Mouse (Mus musculus) heart, adult 2 months (tissue): ENCODE measurements around the gene Mylk2. TPM values are rescaled to one million over a fixed set of nuclear protein-coding genes. Genes with fewer than 3 reads are reported as not detected.
A peak's percentile ranks its signal among the peaks of the same experiment; 100 is the strongest.

ENCODE experiments used
- DNase-seq, 2 experiments: peaks; one replicate each; pipeline ENCODE4 v3.0.0; 2021
- H3K27ac ChIP-seq: fragments of 200-600 bp; 2 replicates; pipeline ENCODE4 v1.8.1; 2022
- H3K27me3 ChIP-seq: fragments of 200-500 bp; 2 replicates; pipeline ENCODE4 v1.6.1; 2012; ENCODE audit warnings: mild to moderate bottlenecking, low read length, inconsistent platforms, mixed read lengths; ENCODE audit not compliant: control insufficient read depth, insufficient read depth
- H3K36me3 ChIP-seq: fragments of 200-500 bp; 2 replicates; pipeline ENCODE4 v1.6.1; 2012; ENCODE audit warnings: low read length, inconsistent platforms; ENCODE audit not compliant: control insufficient read depth, insufficient read depth
- H3K4me1 ChIP-seq: fragments of 200-500 bp; 2 replicates; pipeline ENCODE4 v1.6.1; 2011; ENCODE audit warnings: low read length; ENCODE audit not compliant: control insufficient read depth, insufficient read depth
- H3K4me3 ChIP-seq: fragments of 200-600 bp; 2 replicates; pipeline ENCODE4 v1.8.1; 2022
- H3K79me2 ChIP-seq: fragments of 200-500 bp; replicated peaks from 2 replicates; pipeline ENCODE4 v1.6.1; 2012; ENCODE audit warnings: mild to moderate bottlenecking, inconsistent platforms, low read length, moderate library complexity, mixed read lengths; ENCODE audit not compliant: control insufficient read depth, insufficient read depth
- H3K9ac ChIP-seq: fragments of 200-500 bp; 2 replicates; pipeline ENCODE4 v1.6.1; 2012; ENCODE audit warnings: low read depth, mild to moderate bottlenecking, control low read depth, inconsistent platforms, low read length, mixed read lengths
- CTCF ChIP-seq: fragments of 200-600 bp; IDR thresholded peaks from 2 replicates; pipeline ENCODE4 v1.8.1; 2022; ENCODE audit warnings: antibody characterized with exemption, mild to moderate bottlenecking, moderate library complexity
- EP300 ChIP-seq: fragments of 200-500 bp; IDR thresholded peaks from 2 replicates; pipeline ENCODE4 v1.6.1; 2011; ENCODE audit warnings: low read depth, low read length, control low read depth; ENCODE audit not compliant: insufficient read depth
- POLR2A ChIP-seq: fragments of 200-500 bp; IDR thresholded peaks from 2 replicates; pipeline ENCODE4 v1.6.1; 2011; ENCODE audit warnings: mild to moderate bottlenecking, low read depth, low read length, control low read depth; ENCODE audit not compliant: insufficient read depth
- WGBS: fragments of 180-500 bp; shearing (Covaris S2); methylation state at CpG from one replicate; pipeline ENCODE4 v1.1.7; 2018; 5-methylcytosine and 5-hydroxymethylcytosine counted together
- intact Hi-C: fragments of 180-260 bp; cut with DNase I; formaldehyde crosslinking; loops from one replicate; pipeline ENCODE4 v1.15.1; 2025
- polyA plus RNA-seq: library from polyadenylated mRNA; depleted of rRNA; stranded (reverse); fragments of >200 nt; gene quantifications from 2 replicates; pipeline ENCODE4 v1.2.3, GENCODE M21; 2012
- total RNA-seq, 2 experiments: library from RNA; stranded (reverse); gene quantifications; 2 replicates each; pipeline ENCODE4 v1.2.3; 2021

Mylk2 gene
- total and polyA plus RNA-seq, 3 experiments = 0.08 to 0.29 (median 0.09) TPM

DNA sequence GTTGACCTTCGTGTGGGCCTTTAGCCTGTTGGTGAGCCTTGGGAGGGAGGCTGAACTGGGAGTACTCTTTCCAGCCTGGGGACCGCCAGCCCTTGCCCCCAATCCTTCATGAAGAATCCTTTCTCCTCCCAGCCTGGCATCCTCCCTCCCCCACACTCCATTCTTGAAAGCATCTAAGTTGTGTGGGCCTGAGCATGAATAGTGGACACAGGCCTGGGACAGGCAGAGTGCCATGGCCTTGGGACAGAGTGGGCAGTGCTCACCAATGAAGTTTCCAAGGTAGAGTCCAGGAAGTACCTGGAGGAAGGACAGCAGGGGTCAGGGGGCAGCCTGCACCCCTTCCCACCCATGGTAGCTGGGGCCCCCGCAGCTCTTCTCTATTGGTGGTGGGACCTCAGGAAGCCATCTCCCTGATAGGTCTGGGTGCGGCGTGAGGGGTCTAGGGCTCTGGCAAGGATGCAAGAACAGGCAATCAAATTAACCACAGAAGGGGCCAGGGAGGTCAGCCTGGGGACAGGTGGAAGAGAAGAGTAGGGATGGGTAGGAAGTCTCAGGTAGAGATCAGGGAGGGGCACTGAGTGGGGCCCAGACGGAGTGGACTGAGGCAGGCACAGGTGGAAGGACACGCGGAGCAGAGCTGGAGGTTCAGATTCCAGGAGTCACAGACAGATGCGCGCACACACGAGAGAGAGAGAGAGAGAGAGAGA is 39.4 kb downstream of the Mylk2 start:
- Histone ChIP-seq H3K79me2 (no peaks in the 10 kb centered on the region), H3K9ac (no peak overlapping the region), H3K4me3 (no peak overlapping the region), H3K36me3 (no peaks in the 10 kb centered on the region), H3K27me3 (peaks cover 15% of the 10 kb centered on the region), H3K4me1 (no peaks in the 10 kb centered on the region; the same call in 1 of the 2 replicates), H3K27ac (no peak overlapping the region)
- DNase-seq = no peak
- TF ChIP-seq POLR2A (no peak), EP300 (no peak), CTCF (no peak)
- 55% methylated on average over 11 of the region's 11 CpGs for WGBS
- intact Hi-C loops = no loop called here

- 2% methylated on average over 54 of the region's 54 CpGs for WGBS
- Histone ChIP-seq H3K27me3 (peaks cover 15% of the 10 kb centered on the region), H3K4me3 (peak within 1 kb of the TSS; percentile 56), H3K36me3 (no peaks in the 10 kb centered on the region), H3K4me1 (no peaks in the 10 kb centered on the region; the same call in 1 of the 2 replicates), H3K27ac (no peak within 1 kb of the TSS), H3K9ac (peak within 1 kb of the TSS; percentile 35), H3K79me2 (no peaks in the 10 kb centered on the region)
- intact Hi-C loops = no loop called here
- no peak for TF ChIP-seq EP300
- TF ChIP-seq CTCF = no peak
- TF ChIP-seq POLR2A = no peak
- peak; percentile 18 to 42 for DNase-seq
These were observed 40.1 kb downstream of the Mylk2 start, which contains the start of gene Dusp15 for GRCm38 (mm10) chr2:152951065-152951849. Gene Dusp15, minus strand, starts transcription at chr2:152951698.

- H3K36me3 ChIP-seq = no peaks in the 10 kb centered on the region
- no peak for DNase-seq
- peak overlapping the region; percentile 35 for H3K9ac ChIP-seq
- TF ChIP-seq POLR2A = no peak
- no peak for TF ChIP-seq EP300
- no peak for TF ChIP-seq CTCF
- H3K79me2 ChIP-seq = no peaks in the 10 kb centered on the region
- no peaks in the 10 kb centered on the region; the same call in 1 of the 2 replicates for H3K4me1 ChIP-seq
- peak overlapping the region; percentile 56 for H3K4me3 ChIP-seq
- H3K27ac ChIP-seq = no peak overlapping the region
- 20% methylated on average over 13 of the region's 13 CpGs for WGBS
- peaks cover 15% of the 10 kb centered on the region for H3K27me3 ChIP-seq
- intact Hi-C loops = no loop called here
These were observed 40.9 kb downstream of the Mylk2 start for GRCm38 (mm10) chr2:152951850-152952720.

GRCm38 (mm10) chr2:152958116-152958515 is 47.0 kb downstream of the Mylk2 start:
- H3K4me3 ChIP-seq = no peak overlapping the region
- H3K9ac ChIP-seq = no peak overlapping the region
- H3K27ac ChIP-seq = no peak overlapping the region
- TF ChIP-seq CTCF (no peak), POLR2A (no peak), EP300 (no peak)
- intact Hi-C loops = no loop called here
- no peaks in the 10 kb centered on the region for H3K4me1 ChIP-seq
- peaks cover 4% of the 10 kb centered on the region; the same call in 1 of the 2 replicates for H3K27me3 ChIP-seq
- no peaks in the 10 kb centered on the region for H3K79me2 ChIP-seq
- DNase-seq = no peak
- H3K36me3 ChIP-seq = no peaks in the 10 kb centered on the region
- WGBS = 66% methylated on average over 3 of the region's 3 CpGs

GRCm38 (mm10) chr2:152962091-152962793 is 51.1 kb downstream of the Mylk2 start, which contains the start of gene Ttll9:
Gene Ttll9, plus strand, starts transcription at chr2:152962485.
- Histone ChIP-seq H3K9ac (no peak within 1 kb of the TSS), H3K4me3 (peak within 1 kb of the TSS; percentile 49), H3K27ac (no peak within 1 kb of the TSS), H3K4me1 (no peaks in the 10 kb centered on the region), H3K79me2 (no peaks in the 10 kb centered on the region), H3K27me3 (peaks cover under 1% of the 10 kb centered on the region; the same call in 1 of the 2 replicates), H3K36me3 (no peaks in the 10 kb centered on the region)
- DNase-seq = peak; percentile 63 to 75
- TF ChIP-seq EP300 (no peak), POLR2A (no peak), CTCF (no peak)
- intact Hi-C loops = no loop called here
- WGBS = 3% methylated on average over 34 of the region's 34 CpGs
